Mouse (Mus musculus) embryo, embryonic 10 days (tissue): ENCODE measurements at regions not wholly inside any gene's neighbourhood (a gene's known extent, or its start where the extent isn't known, plus 50 kb on each side); places are given as distances from the start of the nearest gene placed in this dataset.

Experiments
- DNase-seq: peaks from one replicate; pipeline ENCODE4 v3.0.0-alpha.2; 2015; ENCODE audit warnings: low spot score

- no peak for DNase-seq
Observed at GRCm38 (mm10) chr4:52265196-52265595, 173.8 kb upstream of the Smc2 start.

DNA sequence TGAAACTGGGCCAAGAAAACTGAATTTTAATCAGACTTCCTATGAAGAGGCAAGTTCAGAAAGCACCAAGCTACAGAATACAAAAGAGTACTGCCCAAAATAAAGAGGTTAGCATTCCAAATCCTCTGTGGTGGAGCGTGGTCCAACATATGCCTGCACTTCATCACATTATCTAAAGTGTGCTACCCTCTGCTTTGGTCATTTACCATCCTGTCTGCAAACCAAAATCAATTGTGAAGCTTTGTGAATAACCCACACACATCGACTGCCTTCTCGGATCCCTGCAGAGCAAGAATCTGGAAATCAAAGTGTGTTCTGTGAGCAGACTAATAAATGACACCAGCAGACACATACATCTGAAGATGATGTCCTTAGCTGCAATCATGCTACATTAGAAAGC is 156.6 kb upstream of the Smc2 start:
- DNase-seq = no peak

DNA sequence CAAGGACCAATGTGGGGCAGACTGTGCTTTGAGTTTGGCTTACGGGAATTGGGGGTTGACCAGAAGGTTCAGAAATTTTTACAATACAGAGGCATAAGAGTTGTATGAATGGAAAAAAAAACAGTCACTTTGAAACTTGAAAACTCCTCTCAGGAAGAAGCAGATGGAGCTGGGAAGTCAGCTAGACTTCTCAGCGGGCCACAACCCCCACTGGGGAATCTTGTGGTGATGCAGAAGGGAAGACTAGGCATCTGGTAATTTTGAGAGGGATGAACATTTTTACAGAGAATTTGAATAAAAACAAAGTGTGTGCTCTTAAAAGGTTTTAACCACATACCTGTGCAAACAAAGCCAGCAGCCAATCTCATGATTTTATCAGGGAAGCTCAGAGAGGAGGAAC is 154.1 kb upstream of the Smc2 start:
- no peak for DNase-seq

GRCm38 (mm10) chr4:52293676-52294075 is 145.4 kb upstream of the Smc2 start:
- DNase-seq = no peak

- no peak for DNase-seq
Observed at GRCm38 (mm10) chr4:52299226-52299625, 139.8 kb upstream of the Smc2 start.

- DNase-seq = no peak
Observed at GRCm38 (mm10) chr4:52301653-52302052, 137.4 kb upstream of the Smc2 start.

- DNase-seq = no peak
Observed at GRCm38 (mm10) chr4:52324300-52324699, 114.7 kb upstream of the Smc2 start.

DNA sequence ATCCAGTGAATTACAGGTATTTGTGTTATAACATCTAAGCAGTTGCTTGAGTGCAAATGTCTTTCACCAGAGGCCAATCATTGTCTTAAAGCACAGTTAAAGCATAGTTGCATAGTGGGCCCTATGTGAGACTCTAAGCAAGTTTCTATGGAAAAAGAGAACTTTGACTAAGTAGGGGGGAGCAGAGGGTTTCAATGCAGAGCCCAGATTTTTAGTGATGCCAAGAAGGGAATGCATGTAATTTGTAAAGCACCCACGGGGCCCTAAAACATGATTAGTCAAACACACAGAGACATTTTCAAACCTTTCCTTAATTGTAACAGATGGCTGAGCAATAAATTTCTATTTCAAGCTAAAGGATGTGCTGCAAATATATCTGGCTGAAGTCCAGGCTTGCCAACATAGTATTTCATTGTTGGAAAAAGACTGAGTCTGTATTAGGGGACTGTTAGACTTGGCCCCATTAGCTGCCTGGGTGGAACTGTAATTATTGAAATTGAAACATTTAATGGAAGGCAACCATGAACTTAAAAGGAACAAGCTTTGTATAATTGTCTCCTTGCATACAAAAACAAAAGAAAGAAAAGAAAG is 107.6 kb upstream of the Smc2 start:
- no peak for DNase-seq

- no peak for DNase-seq
Observed at GRCm38 (mm10) chr4:52336365-52337017, 102.6 kb upstream of the Smc2 start.

GRCm38 (mm10) chr4:52341245-52341644 is 97.8 kb upstream of the Smc2 start:
- no peak for DNase-seq

DNA sequence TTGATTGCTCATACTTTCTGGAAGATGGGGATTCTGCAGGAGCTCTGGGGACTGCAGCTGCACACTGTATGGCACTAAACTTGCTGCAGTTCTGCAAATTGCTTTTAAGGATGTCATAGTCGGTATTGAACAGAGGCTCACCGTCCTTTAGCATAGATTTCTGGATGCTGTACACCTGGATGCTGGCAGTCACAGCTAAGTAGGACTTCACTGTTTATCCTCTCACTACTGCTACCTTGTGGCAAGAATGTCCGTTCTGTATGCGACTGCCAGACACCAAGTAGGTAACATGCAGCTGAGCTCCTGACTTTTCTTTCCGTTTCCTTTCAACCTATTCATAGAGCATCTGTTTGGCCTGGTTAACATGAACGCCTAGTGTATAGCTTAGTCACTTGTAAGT is 77.3 kb upstream of the Smc2 start:
- peak; percentile 39 for DNase-seq

GRCm38 (mm10) chr4:52365866-52366265 is 73.2 kb upstream of the Smc2 start:
- no peak for DNase-seq

- no peak for DNase-seq
Observed at GRCm38 (mm10) chr4:52368527-52368926, 70.5 kb upstream of the Smc2 start.
